Mouse (Mus musculus): ENCODE data around the gene AI661453.

The AI661453 gene

DNA sequence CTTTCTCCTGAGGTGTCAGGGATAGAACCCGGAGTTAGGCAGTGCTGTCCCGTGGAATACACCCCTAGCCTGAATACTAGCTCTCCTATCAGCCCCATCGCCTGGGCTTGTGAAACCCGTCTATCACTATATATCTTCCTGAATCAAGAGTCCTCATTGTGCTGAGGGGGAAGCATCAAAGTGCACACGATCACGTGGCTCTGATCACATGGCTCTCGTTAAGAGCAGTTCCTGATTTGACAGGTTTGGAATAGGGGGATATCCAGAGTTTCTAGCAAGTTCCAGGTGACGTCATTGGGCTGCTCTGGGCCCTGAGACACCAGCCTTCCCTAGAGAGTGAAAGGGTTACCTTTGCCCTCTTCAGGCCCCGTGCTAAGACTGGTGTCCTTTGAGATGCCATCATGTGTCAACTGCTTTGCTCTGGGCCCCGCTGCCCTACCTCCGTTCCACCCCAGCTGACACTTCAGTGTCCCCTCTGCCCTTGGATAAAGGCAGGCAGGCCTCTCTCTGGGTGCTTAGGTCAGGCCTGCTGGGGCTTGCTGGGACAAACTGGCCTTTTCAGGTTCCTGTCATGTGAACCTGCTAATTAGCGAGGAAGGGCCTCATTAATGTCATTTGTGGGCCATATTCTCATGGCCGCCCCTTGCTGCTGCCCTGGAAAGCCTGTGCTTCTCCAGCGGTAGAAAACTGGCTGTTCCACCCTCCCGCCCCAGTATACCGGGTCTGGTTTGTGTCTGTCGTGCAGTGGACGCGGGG lies 5.1 kb downstream of the AI661453 start:
- no peak for DNase-seq (ENCODE audit: low spot score in 2 of 2)

GRCm38 (mm10) chr17:47442271-47442670 lies 5.9 kb downstream of the AI661453 start:
- DNase-seq (ENCODE audit: low spot score in 2 of 2), result no peak

- DNase-seq (ENCODE audit: low spot score in 2 of 2), result no peak
Measured at GRCm38 (mm10) chr17:47444113-47444512, 7.7 kb downstream of the AI661453 start.

- DNase-seq (ENCODE audit: low spot score in 2 of 2), result no peak
Measured at GRCm38 (mm10) chr17:47445518-47445917, 9.1 kb downstream of the AI661453 start.

- no peak for DNase-seq (ENCODE audit: low spot score in 2 of 2)
Measured at GRCm38 (mm10) chr17:47446025-47446424, 9.6 kb downstream of the AI661453 start.

DNA sequence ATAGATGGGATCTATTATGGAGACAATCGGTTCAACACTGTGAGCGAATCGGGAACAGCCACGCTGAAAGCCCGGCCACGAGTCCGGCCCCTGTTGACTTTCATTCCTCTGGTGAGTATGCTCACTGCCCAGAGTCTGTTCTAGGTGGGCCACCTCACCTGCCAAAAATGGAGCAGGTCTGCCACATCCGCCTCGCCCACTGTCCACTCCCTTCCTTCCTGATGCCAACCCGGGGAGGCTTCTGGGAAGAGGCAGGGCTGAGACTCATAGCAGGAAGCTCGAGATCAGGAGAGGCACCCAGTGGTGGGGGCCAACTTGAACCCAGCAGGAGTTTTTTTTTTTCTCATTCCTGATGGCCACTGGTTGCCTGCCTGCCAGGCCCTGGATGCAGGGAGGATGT lies 10.1 kb downstream of the AI661453 start:
- DNase-seq (ENCODE audit: low spot score in 2 of 2), result no peak

DNA sequence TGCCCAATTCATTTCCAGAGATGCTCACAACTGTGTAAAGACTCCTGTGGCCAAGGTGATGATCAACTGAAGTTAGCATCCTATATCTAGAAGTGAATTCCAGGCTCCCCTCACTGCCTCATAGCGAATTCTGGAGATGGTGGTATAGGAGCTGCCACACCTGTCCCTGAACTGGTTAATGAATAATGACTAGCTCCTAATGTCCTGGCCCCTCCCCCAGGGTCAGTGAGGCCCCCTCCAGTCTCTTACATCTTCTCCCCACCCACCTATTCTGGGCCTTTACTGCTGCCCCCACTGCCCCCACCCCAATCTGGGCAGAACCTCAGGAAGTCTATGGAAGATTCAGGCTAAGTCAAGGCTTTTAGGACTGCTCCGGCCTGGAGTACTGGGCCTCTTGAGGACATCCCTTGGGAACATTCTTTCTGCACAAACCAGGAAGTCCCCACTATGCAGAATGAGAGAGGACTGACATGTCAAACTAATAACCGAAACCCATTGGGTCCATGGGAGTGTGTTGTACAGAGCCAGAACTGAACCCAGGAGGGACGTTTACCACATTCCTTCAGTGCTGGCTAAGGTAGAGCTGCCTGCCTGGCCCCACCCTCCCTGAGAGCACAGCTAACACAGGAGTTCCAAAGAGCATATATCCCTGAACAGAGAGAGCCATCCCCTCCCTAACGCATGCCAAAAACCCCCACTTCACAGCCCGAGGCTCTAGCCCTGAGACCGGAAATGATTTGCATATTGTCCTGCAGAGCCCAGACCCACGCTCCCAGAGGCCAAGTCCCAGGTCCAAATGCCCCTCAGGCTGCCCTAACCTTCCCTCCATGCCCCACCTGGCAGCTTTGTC lies 12.3 kb downstream of the AI661453 start:
- DNase-seq (ENCODE audit: low spot score in 2 of 2), result no peak

DNA sequence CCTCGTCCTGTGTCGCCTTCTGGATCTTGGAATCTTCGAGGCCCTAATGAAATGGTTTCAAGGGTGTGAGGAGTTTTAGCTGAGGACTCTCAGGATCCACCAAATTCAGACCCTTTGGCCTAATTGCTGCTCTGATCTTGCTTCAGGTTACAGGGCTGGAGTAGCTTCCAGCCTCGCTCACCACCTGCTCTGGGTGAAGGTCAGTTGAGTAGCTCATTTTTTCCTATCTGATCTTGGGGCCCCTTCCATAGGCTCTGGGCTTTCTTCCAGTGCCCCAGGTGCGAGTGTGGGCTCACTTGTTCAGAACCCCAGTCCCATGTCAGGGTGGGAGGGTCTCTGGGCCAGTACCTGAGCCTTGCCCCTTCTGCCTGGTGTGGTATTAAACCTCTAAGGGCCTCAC lies 13.0 kb downstream of the AI661453 start:
- no peak for DNase-seq (ENCODE audit: low spot score in 2 of 2)

GRCm38 (mm10) chr17:47450239-47450638 lies 13.8 kb downstream of the AI661453 start:
- DNase-seq (ENCODE audit: low spot score in 2 of 2), result no peak

- no peak for DNase-seq (ENCODE audit: low spot score in 2 of 2)
Measured at GRCm38 (mm10) chr17:47450880-47451565, 14.6 kb downstream of the AI661453 start.

DNA sequence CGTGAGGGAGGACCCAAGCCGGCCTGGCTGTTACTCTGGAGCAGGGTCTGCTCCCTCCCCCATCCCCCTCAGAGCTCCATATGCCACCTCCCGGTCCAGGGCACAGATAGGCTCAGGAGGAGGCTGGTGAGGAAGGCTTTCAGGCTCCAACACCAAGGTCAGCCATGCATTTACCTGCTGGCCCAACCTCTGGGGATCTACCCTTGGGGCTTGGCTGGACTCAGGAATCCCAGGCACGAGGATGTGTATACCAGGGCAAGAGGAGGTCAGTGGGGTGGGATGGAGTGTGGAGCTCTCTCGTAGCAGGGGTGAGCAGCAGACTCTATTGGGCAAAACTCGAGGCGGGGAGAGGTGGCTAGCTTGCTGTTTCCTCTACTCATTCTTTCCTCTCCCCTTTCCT lies 16.5 kb downstream of the AI661453 start:
- no peak for DNase-seq (ENCODE audit: low spot score in 2 of 2)

- no peak for DNase-seq (ENCODE audit: low spot score in 2 of 2)
Measured at GRCm38 (mm10) chr17:47454675-47455074, 18.3 kb downstream of the AI661453 start.

DNA sequence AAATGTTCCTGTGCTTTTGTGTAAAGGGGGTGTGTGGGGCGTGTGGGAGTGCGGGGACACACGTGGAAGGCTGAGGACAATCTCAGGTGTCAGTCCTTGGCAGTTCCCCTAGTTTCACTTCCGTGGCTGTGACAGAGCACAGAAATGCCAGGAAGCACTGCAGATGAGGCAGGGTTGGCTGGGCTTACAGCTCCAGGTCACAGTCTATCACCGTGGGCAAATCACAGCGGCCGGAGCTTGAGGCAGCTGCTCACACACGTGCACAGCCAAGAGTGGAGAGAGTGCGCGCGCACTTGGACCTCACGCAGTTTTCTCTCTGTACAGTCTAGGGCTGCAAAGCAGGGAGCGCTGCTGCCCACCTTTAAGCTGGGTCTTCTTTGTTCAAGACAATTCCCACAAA lies 21.9 kb downstream of the AI661453 start:
- DNase-seq (ENCODE audit: low spot score in 2 of 2), result no peak

GRCm38 (mm10) chr17:47458936-47459335 lies 22.5 kb downstream of the AI661453 start:
- no peak for DNase-seq (ENCODE audit: low spot score in 2 of 2)

GRCm38 (mm10) chr17:47459341-47459919 lies 23.0 kb downstream of the AI661453 start:
- no peak for DNase-seq (ENCODE audit: low spot score in 2 of 2)

DNA sequence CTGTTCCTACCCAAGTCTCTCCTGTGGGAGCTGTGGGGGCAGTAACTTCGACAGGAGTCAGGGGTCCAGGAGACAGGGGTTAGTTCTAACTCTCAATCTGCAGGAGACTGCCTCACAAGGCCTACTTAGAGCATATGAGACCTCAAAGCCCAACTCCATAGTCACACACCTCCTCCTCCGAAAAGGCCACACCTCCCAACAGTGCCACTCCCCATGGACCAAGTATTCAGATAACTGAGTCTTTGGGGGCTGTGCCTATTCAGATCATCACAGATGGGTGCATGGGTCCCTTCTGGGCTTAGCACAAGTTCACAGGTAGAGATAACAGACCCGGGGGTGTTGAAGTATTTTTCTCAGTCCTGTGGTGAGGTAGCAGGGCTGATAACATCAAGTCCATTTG lies 25.3 kb downstream of the AI661453 start:
- no peak for DNase-seq (ENCODE audit: low spot score in 2 of 2)

GRCm38 (mm10) chr17:47462209-47462608 lies 25.8 kb downstream of the AI661453 start:
- DNase-seq (ENCODE audit: low spot score in 2 of 2), result no peak

GRCm38 (mm10) chr17:47462728-47463388 lies 26.4 kb downstream of the AI661453 start:
- no peak for DNase-seq (ENCODE audit: low spot score in 2 of 2)

DNA sequence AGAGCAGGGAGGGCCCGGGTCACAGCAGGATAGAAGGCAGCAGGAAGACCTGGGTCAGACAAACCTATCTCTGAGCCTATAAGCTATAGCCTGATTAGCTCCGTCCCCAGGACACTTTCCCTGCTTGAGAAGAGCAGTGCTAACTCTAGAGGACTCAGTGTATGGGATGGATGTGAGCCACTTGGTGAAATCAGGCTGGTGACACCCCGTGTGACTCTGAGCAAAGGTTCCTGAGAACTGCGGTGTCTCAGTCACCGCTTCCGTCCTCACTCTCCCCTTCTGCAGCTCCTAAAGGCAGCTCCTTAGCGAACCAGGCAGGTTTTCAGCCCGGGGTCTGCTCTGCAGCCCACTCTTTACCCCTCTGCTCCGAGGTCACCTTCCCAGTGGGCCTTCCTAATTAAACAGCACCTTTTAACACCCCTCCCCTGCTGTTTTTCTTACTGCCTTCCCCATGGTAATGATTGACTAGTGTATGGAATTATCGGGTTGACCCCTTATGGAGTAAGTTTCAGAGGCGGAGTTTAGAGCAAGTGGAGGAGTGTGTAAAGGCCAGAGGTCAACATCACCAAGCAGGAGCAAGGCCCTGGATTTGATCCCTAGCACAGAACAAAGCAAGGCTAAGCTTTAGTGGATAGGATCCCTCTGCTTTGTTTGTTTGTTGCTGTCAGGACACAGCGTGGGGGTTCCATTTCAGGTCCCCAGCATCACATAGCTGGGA lies 28.0 kb downstream of the AI661453 start:
- DNase-seq (ENCODE audit: low spot score in 2 of 2), result no peak

DNA sequence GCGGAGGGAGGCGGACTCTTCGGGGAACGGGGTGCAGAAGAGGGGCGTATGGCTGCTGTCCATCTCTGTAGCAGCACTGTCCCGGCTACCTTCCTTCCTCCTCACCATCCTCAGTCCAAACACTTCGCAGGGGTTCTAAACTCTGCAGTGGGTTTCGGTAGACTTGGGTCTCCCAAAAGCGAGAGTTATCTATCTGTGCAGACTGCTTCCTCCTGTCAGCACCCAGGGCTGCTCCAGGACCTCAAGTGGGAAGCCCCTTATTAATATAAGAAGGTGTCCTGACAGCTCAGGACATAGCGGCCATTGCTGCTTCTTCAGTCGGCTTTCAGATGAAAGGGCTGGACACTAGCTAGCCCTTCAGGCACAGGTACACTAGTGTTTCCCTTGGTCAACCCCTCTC lies 28.6 kb downstream of the AI661453 start:
- no peak for DNase-seq (ENCODE audit: low spot score in 2 of 2)

DNA sequence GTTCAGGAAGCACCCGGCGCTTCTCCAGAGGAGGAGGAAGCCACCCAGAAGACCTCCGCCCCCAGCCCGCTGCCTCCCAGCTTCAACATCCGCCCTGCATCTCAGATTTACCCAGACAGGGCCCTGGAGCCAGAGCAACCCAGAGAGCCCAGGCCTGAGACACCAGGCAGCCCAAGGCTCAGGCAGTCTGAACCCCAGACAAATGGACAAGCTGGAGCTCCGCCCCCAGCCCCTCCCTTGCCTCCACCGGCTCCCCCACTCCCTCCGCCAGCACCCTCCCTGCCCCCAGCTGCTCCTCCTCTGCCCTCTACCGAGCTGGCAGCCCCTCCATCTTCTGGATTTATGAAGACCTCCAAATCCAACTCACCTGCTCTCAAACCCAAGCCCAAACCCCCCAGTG lies 29.9 kb downstream of the AI661453 start:
- no peak for DNase-seq (ENCODE audit: low spot score in 2 of 2)

Measured in natural killer cell, adult 2 months (primary cell).